Comparison of ENCODE assay signal across 32 mouse cellular contexts in the genomic region with DNA sequence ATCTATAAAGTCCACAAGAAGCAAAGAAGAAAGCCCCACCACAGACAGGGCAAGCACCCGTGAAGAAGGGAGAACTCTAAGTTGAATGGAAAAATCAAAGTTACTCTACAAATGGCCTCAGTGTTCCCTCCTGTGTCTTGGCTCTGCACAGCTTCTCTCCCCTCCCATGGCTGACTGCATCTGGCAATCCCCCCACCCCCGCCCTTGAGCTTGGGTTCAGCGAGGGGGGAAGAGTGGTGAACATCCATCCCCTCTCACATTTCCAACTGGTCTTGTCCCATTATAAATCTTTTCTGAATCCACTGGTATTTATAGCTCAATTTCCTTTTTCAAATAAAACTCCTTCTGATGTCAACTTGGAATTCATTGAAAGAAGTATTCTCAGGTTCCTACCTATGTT.
"Had no signal": no experiment of that assay in that cellular context is flagged by ENCODE, and none has a peak within 500 bp of the region (broad histone marks: within the 10 kb centered on the region; RNA-seq: fewer than 3 reads in every experiment).

No protein-coding gene starts in this region.

- H3K36me3 ChIP-seq: heart, embryonic 10.5 days; heart, embryonic 12.5 days; heart, embryonic 15.5 days; hindbrain, embryonic 10.5 days; hindbrain, embryonic 12.5 days; hindbrain, embryonic 13.5 days; hindbrain, embryonic 15.5 days; intestine, embryonic 15.5 days had no signal

- H3K4me1 ChIP-seq: heart, embryonic 10.5 days; heart, embryonic 12.5 days; heart, embryonic 13.5 days; heart, embryonic 15.5 days; hindbrain, embryonic 10.5 days; hindbrain, embryonic 12.5 days; hindbrain, embryonic 13.5 days; hindbrain, embryonic 15.5 days; intestine, embryonic 15.5 days had no signal

- ATAC-seq: hindbrain, embryonic 16.5 days; hindbrain, postnatal 0 days; inflammation-experienced regulatory T-cells, adult 6 months; intestine, embryonic 15.5 days; intestine, embryonic 16.5 days; intestine, postnatal 0 days had no signal

- H3K27me3 ChIP-seq: heart, embryonic 12.5 days; heart, embryonic 13.5 days; heart, embryonic 15.5 days; hindbrain, embryonic 12.5 days; hindbrain, embryonic 13.5 days; hindbrain, embryonic 15.5 days; intestine, embryonic 15.5 days had no signal

- H3K27ac ChIP-seq: heart, adult 2 months; heart, embryonic 10.5 days; heart, embryonic 13.5 days; heart, embryonic 15.5 days; hindbrain, embryonic 10.5 days; hindbrain, embryonic 12.5 days; hindbrain, embryonic 13.5 days; hindbrain, embryonic 14.5 days; hindbrain, embryonic 15.5 days; hindbrain, postnatal 0 days; intestine, embryonic 15.5 days; layer of hippocampus, adult 2 months; left cerebral cortex, adult 2 months had no signal

- H3K4me2 ChIP-seq: heart, embryonic 11.5 days; heart, embryonic 12.5 days; heart, embryonic 13.5 days; heart, embryonic 15.5 days; hindbrain, embryonic 12.5 days; hindbrain, embryonic 13.5 days; hindbrain, embryonic 14.5 days; hindbrain, embryonic 15.5 days; intestine, embryonic 15.5 days had no signal

- H3K4me3 ChIP-seq: heart, adult 2 months; heart, embryonic 10.5 days; heart, embryonic 12.5 days; heart, embryonic 13.5 days; heart, embryonic 15.5 days; hindbrain, embryonic 10.5 days; hindbrain, embryonic 12.5 days; hindbrain, embryonic 13.5 days; hindbrain, embryonic 15.5 days; intestine, embryonic 15.5 days; layer of hippocampus, adult 2 months; left cerebral cortex, adult 2 months had no signal

- H3K9ac ChIP-seq: heart, embryonic 12.5 days; heart, embryonic 13.5 days; heart, embryonic 15.5 days; hindbrain, embryonic 12.5 days; hindbrain, embryonic 13.5 days; hindbrain, embryonic 14.5 days; hindbrain, embryonic 15.5 days; intestine, embryonic 15.5 days had no signal

- H3K9me3 ChIP-seq: heart, embryonic 10.5 days; heart, embryonic 12.5 days; heart, embryonic 13.5 days; heart, embryonic 15.5 days; hindbrain, embryonic 10.5 days; hindbrain, embryonic 12.5 days; hindbrain, embryonic 13.5 days; hindbrain, embryonic 15.5 days; intestine, embryonic 15.5 days had no signal

- DNase-seq: heart, adult 18-20 months; heart, adult 2 months; heart, postnatal 10 days; heart, postnatal 14 days; heart, postnatal 36 days; heart, postnatal 4 days; kidney, adult 11 months; kidney, adult 18-20 months; kidney, adult 2 months; kidney, adult 9 months; kidney, postnatal 25 days; kidney, postnatal 36 days; layer of hippocampus, adult 9-11 months; layer of hippocampus, postnatal 36 days had no signal
